In the genomic region with DNA sequence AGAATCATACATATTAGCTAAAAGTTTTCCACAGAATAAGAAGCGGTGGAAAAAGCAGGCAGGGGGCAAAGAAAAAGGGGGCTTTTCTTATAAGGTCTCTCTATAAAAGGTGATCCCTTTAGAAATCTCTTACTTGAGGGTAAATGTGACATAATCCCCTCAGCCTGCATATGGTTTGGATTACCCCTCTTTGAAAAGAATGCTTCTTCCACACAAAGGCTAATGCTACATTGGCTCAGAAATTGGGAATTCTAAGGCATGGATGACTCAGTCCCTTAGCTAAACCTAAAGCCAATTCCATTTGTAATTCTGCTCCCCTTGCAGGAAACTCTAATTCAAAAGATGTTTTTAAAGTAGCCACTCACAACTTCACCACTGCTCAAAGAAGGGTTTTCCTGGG, we compare ENCODE assay signal across 25 mouse cellular contexts. TPM values are rescaled to one million over a fixed set of nuclear protein-coding genes. Genes with fewer than 3 reads are reported as not detected.
DNase-seq lines count a peak whose midpoint lies in the region; ATAC-seq and TF ChIP-seq lines count a peak whose summit lies in the region.
"Had no signal": no experiment of that assay in that cellular context is flagged by ENCODE, and none has a peak within 500 bp of the region (broad histone marks: within the 10 kb centered on the region; RNA-seq: fewer than 3 reads in every experiment).

No protein-coding gene starts in this region.

- peak; percentile 20 for DNase-seq in embryo, embryonic 10.5 days (ENCODE audit: low spot score)
- DNase-seq in embryonic facial prominence, embryonic 11.5 days (ENCODE audit: low spot score): peak; percentile 68
- DNase-seq in forelimb bud, embryonic 11.5 days (ENCODE audit: low read depth, low spot score): peak; percentile 11
- peak; percentile 30 for DNase-seq in limb, embryonic 14.5 days (ENCODE audit: low spot score)
- no peak for DNase-seq in layer of hippocampus, adult 8-10 months (ENCODE audit: low spot score in 2 of 2)
- no peak for DNase-seq in layer of hippocampus, postnatal 25 days (ENCODE audit: extremely low spot score in 1 of 2, low spot score in 1 of 2)
- no peak for DNase-seq in midbrain, postnatal 0 days (ENCODE audit: low spot score)
- DNase-seq: adrenal gland, postnatal 10 days; B cell, adult 2 months; cerebellum, adult 11 months; cerebellum, adult 8-10 months; cerebellum, postnatal 14 days; gastrocnemius, postnatal 10 days; heart, adult 2 months; heart, postnatal 14 days had no signal

- no peaks in the 10 kb centered on the region for H3K9me3 ChIP-seq in embryonic facial prominence, embryonic 11.5 days (replicated peaks; ENCODE audit: control insufficient read depth, low read length)
- no peaks in the 10 kb centered on the region for H3K9me3 ChIP-seq in limb, embryonic 14.5 days (ENCODE audit: control insufficient read depth, low read length)
- no peaks in the 10 kb centered on the region for H3K9me3 ChIP-seq in midbrain, postnatal 0 days (ENCODE audit: low read length)
- H3K9me3 ChIP-seq: embryonic facial prominence, embryonic 15.5 days; forebrain, embryonic 15.5 days; G1E; heart, embryonic 15.5 days; hindbrain, embryonic 10.5 days had no signal

- H3K4me3 ChIP-seq in embryonic facial prominence, embryonic 11.5 days (ENCODE audit: low read depth, low read length): no peak overlapping the region
- H3K4me3 ChIP-seq in limb, embryonic 14.5 days (replicated peaks; ENCODE audit: low read length): no peak overlapping the region
- H3K4me3 ChIP-seq in midbrain, postnatal 0 days (ENCODE audit: low read depth, low read length): no peak overlapping the region
- H3K4me3 ChIP-seq: embryonic facial prominence, embryonic 15.5 days; forebrain, embryonic 15.5 days; heart, adult 2 months; heart, embryonic 15.5 days; hindbrain, embryonic 10.5 days had no signal

- no peak overlapping the region for H3K27ac ChIP-seq in embryonic facial prominence, embryonic 11.5 days (replicated peaks; ENCODE audit: low read depth, low read length)
- no peak overlapping the region for H3K27ac ChIP-seq in limb, embryonic 14.5 days (replicated peaks; ENCODE audit: low read depth, low read length)
- no peak overlapping the region for H3K27ac ChIP-seq in midbrain, postnatal 0 days (ENCODE audit: low read depth, low read length)
- H3K27ac ChIP-seq: embryonic facial prominence, embryonic 15.5 days; forebrain, embryonic 15.5 days; heart, adult 2 months; heart, embryonic 15.5 days; hindbrain, embryonic 10.5 days; hindbrain, embryonic 14.5 days had no signal

- no peaks in the 10 kb centered on the region for H3K36me3 ChIP-seq in embryonic facial prominence, embryonic 11.5 days (replicated peaks; ENCODE audit: control insufficient read depth, insufficient read depth, low read depth, low read length)
- no peaks in the 10 kb centered on the region for H3K36me3 ChIP-seq in limb, embryonic 14.5 days (ENCODE audit: control insufficient read depth, insufficient read depth, low read length)
- no peaks in the 10 kb centered on the region for H3K36me3 ChIP-seq in midbrain, postnatal 0 days (ENCODE audit: insufficient read depth, low read length)
- H3K36me3 ChIP-seq: embryonic facial prominence, embryonic 15.5 days; forebrain, embryonic 15.5 days; G1E; heart, embryonic 15.5 days; hindbrain, embryonic 10.5 days had no signal

- ATAC-seq in embryonic facial prominence, embryonic 11.5 days (replicated peaks; ENCODE audit: insufficient number of reproducible peaks, low FRiP score, low TSS enrichment, low read depth): no peak; the same call in 1 of the 2 replicates
- ATAC-seq in limb, embryonic 14.5 days (ENCODE audit: low FRiP score, low read depth): no peak
- no peak for ATAC-seq in megakaryocyte progenitor cell, adult 5-6 weeks (replicated peaks; ENCODE audit: poor library complexity)
- no peak for ATAC-seq in midbrain, postnatal 0 days (ENCODE audit: low FRiP score)
- ATAC-seq: CD4-positive, CD25-positive, alpha-beta regulatory T cell, adult 4 months; forebrain, embryonic 15.5 days had no signal

- no peak for TF ChIP-seq POLR2A in limb, embryonic 14.5 days (IDR thresholded peaks at IDR 0.05; ENCODE audit: borderline replicate concordance, extremely low read depth, insufficient read depth, insufficient read length)

- no peaks in the 10 kb centered on the region for H3K27me3 ChIP-seq in embryonic facial prominence, embryonic 11.5 days (ENCODE audit: control insufficient read depth, insufficient read depth, low read length)
- no peaks in the 10 kb centered on the region for H3K27me3 ChIP-seq in limb, embryonic 14.5 days (ENCODE audit: control insufficient read depth, insufficient read depth, low read length)
- H3K27me3 ChIP-seq in midbrain, postnatal 0 days (ENCODE audit: insufficient read depth, low read length): no peaks in the 10 kb centered on the region
- H3K27me3 ChIP-seq: embryonic facial prominence, embryonic 15.5 days; forebrain, embryonic 15.5 days; heart, embryonic 15.5 days had no signal

- H3K4me2 ChIP-seq in embryonic facial prominence, embryonic 11.5 days (ENCODE audit: low read depth, low read length): no peak overlapping the region
- H3K4me2 ChIP-seq in limb, embryonic 14.5 days (replicated peaks; ENCODE audit: low read depth, low read length, severe bottlenecking): no peak overlapping the region
- H3K4me2 ChIP-seq in midbrain, postnatal 0 days (ENCODE audit: low read depth, low read length, poor library complexity, severe bottlenecking): no peak overlapping the region
- H3K4me2 ChIP-seq: embryonic facial prominence, embryonic 15.5 days; forebrain, embryonic 15.5 days; heart, embryonic 11.5 days; heart, embryonic 15.5 days; hindbrain, embryonic 14.5 days had no signal

- WGBS in embryonic facial prominence, embryonic 11.5 days: 38% methylated on average over 1 of the region's 1 CpGs
- 36% methylated on average over 1 of the region's 1 CpGs for WGBS in limb, embryonic 14.5 days
- 43% methylated on average over 1 of the region's 1 CpGs for WGBS in midbrain, postnatal 0 days

- H3K9ac ChIP-seq in embryonic facial prominence, embryonic 11.5 days (replicated peaks; ENCODE audit: low read length): no peak overlapping the region
- no peak overlapping the region for H3K9ac ChIP-seq in limb, embryonic 14.5 days (ENCODE audit: low read depth, low read length, severe bottlenecking)
- no peak overlapping the region for H3K9ac ChIP-seq in midbrain, postnatal 0 days (replicated peaks; ENCODE audit: low read length, poor library complexity, severe bottlenecking)
- H3K9ac ChIP-seq: embryonic facial prominence, embryonic 15.5 days; forebrain, embryonic 15.5 days; heart, embryonic 15.5 days; hindbrain, embryonic 14.5 days had no signal

- TF ChIP-seq CTCF in midbrain, postnatal 0 days (IDR thresholded peaks at IDR 0.05): no peak

- H3K4me1 ChIP-seq in embryonic facial prominence, embryonic 11.5 days (ENCODE audit: control insufficient read depth, insufficient read depth, low read length): no peaks in the 10 kb centered on the region
- H3K4me1 ChIP-seq in limb, embryonic 14.5 days (ENCODE audit: control insufficient read depth, insufficient read depth, low read length): no peaks in the 10 kb centered on the region
- no peaks in the 10 kb centered on the region for H3K4me1 ChIP-seq in midbrain, postnatal 0 days (ENCODE audit: insufficient read depth, low read length)
- H3K4me1 ChIP-seq: embryonic facial prominence, embryonic 15.5 days; forebrain, embryonic 15.5 days; heart, embryonic 15.5 days; hindbrain, embryonic 10.5 days had no signal

RNA-seq across cellular contexts. Expression of a gene that starts 37.5 kb away (rescaled TPM):
- 6.8 and 7.8 TPM in 2 replicates for polyA plus RNA-seq in embryonic facial prominence, embryonic 11.5 days (2014; fragmentation: Nextera tagmentation; extraction: Ambion mirVana)
- polyA plus RNA-seq in limb, embryonic 14.5 days (2012; rRNA removed): 51.0 and 59.6 TPM in 2 replicates
- polyA plus RNA-seq in limb, embryonic 14.5 days (2014; fragmentation: Nextera tagmentation; extraction: Ambion mirVana): 65.1 and 67.7 TPM in 2 replicates
- total RNA-seq in layer of hippocampus, adult 8-10 months (2022): under 1 TPM in 3 of 4 experiments, not detected in 1; 0.35 to 0.70 (median 0.64) TPM
- not detected in 2 replicates for total RNA-seq in megakaryocyte progenitor cell, adult 5-6 weeks (2015)
- total RNA-seq in megakaryocyte progenitor cell, adult 5-6 weeks (2017): not detected in 2 replicates
- under 1 TPM; 0.23 to 0.49 TPM for total RNA-seq in layer of hippocampus, postnatal 25 days (2021)
- total RNA-seq in midbrain, postnatal 0 days (2014; rRNA removed): 1.5 and 2.9 TPM in 2 replicates
- polyA plus RNA-seq in midbrain, postnatal 0 days (2015; fragmentation: Nextera tagmentation; extraction: Ambion mirVana): 1.6 TPM in 2 replicates
- total RNA-seq: common myeloid progenitor, adult 5-6 weeks; G1E had no signal
- polyA plus RNA-seq: CD4-positive, CD25-positive, alpha-beta regulatory T cell, adult 4 months; G1E had no signal

Comparison
In these comparisons a context has a peak if more than half of its experiments do, and no peak if none do; other contexts are left out.
1. DNase-seq: peak in embryo, embryonic 10.5 days (single experiment), embryonic facial prominence, embryonic 11.5 days (single experiment), forelimb bud, embryonic 11.5 days (single experiment) and limb, embryonic 14.5 days (single experiment); none in layer of hippocampus, adult 8-10 months (0 of 2), layer of hippocampus, postnatal 25 days (0 of 2) and midbrain, postnatal 0 days (single experiment).